Mouse (Mus musculus) c-Kit-positive CD71-positive TER-119-positive erythroid progenitor cells, embryonic 14.5 days (primary cell): ENCODE data around the gene Fgf7.

Experiments
- DNase-seq: peaks from one replicate; pipeline ENCODE4 v3.0.0-alpha.2; 2013; ENCODE audit warnings: low spot score

The Fgf7 gene

DNA sequence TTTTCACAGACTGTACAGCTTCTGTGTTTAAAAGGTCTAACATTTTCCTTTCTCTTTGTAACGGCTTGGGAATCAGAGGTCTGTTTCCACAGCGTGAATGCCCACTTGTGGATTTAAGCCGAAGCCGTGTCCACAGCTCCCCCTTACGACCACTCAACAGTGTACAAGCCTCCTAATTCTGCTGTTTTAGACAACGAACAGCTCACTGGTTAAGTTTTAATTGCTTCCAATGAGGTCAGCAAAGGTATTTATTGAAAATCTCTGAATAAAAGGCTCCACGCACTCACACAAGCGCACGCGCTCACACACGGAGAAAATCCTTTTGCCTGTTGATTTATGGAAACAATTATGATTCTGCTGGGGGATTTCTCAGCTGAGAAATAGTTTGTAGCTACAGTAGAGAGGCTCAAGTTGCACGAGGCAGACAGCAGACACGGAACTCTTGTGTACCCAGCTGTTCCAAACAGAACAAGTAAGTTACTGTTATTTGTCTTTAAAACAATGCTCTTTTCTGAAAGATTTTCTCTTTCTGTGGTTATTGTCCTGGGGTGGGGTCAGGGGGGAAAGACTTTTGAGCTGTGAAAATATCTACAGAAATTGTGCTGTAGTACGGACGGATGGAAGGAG is at the start of gene Fgf7:
Gene Fgf7 (plus strand): TSS at position 280 of the 627 bp plus-strand sequence.
- no peak for DNase-seq

DNA sequence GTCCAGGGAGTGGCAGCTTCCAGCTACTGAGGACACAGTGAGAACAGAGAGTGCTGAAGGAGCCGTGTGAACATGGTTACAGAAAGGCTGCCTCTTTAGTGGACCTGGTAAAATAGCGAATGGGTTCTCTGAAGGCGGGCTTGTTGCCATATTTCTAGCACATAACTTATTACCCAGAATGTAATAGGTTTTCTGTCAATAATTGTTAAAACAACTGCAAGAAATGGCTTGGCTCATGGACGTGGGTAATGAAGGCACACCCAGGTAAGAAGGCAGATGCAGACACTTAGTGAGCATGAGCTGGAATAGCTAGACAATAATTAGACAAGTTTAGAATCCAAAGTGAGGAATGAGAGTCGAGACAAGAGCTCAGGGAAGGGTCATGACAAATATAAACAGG is 32.2 kb upstream of the Fgf7 start:
- no peak for DNase-seq

DNA sequence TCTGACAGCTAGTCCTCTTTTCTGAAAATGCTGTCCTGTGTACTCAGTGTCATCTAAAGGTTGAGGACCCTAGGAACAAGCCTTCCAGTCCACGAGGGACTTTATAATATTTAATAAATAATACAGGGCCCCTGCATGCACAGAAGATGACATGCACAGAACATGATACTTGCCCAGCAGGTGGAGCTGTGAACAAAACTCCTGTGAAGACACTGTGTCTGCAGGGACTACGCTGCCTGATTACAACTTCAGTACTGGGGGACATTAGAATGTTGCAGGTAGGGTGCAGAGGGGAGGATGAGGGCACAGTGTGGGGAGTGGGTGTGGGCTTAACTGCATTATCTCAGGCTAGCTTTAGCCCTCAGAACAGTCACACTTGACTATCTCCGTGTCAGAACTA is 28.4 kb upstream of the Fgf7 start:
- no peak for DNase-seq

DNA sequence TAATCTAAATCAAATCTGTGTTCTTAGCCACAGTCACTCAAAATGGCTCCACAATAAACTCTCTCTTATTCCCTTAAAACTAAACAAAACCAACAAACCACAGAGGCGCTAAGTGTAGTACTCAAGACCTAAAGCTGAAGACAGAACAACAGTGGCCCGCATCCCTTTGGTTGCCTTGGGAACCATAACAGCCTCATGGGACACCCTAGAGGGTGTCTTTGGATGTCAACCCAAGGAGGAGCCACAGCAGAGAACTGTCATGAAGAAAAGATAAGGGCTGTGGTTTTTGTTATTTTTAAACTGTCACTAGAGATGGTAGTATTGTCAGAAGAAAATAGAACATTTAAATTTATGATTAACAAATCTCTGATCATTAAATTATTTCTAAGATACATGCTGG is 27.7 kb upstream of the Fgf7 start:
- no peak for DNase-seq

DNA sequence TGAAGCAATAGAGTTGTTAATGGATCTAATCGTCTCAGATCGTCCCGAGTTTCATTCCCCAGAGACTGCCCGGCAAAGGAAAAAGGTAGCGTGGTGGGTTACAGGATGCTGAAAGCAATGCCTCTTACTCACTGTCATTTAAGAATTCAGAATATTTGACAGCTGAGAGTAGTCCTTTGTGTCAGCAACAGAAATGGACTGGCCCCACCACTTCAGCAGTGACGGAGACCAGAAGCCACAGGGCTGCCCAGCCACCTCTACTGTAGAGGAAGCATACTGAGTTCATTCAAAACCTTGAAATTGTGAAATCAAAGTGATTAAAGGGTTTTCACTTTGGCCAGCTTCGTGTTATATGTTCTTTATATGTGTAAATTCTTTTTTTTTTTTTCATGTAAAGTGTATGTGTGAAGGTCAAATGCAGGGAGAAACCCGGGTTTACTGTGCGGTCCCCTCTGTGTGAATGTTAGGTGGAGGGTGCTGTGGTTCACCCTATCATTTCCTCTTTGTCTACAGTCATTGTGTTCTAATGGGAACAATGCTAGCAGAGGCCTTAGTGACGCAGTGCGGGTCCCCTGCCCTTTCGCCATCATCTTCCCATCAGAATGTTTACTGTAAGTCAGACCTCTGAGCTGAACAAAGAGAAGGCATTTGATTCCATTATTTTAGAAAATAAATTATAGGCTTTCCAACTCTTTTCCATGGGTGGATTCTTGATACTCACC is 19.3 kb upstream of the Fgf7 start:
- no peak for DNase-seq

DNA sequence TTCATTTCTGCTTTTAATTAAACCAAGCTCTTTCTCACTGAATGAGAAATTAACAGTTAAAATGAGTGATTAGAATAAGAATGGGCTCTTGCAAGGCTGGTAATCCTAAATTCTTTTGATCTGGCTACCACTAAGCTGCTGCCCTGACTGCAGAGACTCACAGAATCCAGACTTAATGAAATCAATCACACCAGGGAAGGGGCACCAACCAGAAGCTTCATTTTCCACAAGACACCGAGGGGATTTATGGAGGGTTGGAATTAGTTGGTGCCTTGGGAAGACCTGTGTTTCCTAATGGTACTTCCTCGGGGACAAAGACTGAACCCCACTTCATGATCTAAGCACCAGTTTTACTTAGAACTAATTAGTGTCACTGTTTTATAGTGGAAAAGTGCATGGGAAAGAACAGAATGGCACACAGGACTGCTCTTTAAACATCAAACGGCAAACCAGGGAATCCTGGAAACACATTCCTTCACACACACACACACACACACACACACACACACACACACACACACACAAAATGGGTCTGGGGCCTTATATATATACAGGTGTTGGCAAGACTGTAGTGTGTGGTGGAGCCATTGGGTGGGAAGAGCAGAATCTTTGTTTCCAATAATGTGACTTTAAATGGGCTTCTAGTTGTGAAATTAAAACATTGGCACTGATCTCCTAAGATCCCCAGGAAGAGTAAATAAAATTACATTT is 18.5 kb upstream of the Fgf7 start:
- no peak for DNase-seq

DNA sequence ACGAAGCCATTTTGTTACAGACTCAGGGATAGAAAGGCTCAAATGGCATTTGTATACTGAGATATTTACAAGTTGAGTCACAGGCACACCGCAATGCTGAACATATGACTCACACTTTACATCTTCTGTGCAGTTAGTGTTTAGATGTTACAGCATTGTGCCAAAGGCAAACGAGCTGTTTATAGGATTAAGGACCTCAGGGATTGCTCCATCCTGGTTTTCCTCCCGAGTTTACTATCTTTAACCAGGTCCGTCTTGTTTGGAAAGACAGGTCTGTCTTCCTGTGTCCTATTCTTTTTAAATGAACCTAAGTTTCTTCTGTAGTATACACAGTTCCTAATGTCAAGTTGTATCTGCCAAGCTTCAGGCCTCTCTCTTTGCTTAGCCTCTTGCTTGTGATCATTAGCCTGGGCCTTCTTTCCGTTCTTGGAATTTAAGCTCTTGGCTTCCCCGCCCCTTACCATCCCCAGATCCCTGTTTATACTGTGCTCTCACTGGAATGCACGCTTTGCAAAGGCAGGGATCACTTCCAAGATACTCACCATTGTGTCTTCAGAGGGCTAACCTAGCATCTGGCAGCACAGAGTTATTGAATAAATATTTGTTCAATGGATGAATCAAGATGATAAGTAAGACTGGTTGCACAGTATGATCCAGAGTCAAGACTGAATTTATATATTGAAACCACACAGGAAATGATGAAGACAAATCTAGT is 3.1 kb upstream of the Fgf7 start:
- no peak for DNase-seq

DNA sequence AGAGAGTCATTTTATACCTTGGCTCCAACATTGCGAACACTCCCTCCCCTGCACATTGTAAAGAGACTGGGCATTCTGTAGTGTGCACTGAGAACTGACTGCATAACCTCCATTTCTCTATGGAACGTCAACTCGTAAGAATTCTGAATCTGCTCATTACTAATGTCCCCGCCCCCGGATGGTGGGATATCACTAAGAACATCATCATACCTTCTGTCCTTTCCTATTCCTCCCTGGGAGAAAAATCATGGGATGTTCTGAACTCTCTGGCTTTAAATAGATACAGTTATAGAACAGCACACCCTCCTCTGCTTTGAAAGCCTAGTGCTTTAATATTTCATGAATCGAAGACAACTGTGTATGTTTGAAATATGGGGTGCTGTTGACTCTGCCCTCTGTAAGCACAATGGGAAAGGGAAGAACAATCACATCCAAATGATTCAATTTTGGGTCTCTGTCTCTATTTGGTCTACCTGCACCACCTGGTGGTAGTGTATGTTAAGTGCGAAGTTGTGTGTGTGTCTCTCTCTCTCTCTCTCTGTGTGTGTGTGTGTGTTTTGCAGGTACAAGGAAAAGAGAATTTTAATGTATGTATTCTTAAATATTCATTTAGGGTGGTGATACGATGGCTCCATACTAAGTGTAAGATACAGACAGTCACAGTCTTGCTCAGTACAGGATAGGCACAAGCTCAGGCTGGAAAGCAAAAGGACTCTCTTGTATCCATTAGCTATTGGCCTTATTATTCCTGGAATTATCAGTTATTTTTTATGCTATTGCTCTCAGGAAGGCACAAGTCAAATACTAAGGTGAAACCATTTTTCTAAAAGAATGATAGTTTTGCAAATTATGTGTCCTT is 1.1 kb upstream of the Fgf7 start:
- no peak for DNase-seq

DNA sequence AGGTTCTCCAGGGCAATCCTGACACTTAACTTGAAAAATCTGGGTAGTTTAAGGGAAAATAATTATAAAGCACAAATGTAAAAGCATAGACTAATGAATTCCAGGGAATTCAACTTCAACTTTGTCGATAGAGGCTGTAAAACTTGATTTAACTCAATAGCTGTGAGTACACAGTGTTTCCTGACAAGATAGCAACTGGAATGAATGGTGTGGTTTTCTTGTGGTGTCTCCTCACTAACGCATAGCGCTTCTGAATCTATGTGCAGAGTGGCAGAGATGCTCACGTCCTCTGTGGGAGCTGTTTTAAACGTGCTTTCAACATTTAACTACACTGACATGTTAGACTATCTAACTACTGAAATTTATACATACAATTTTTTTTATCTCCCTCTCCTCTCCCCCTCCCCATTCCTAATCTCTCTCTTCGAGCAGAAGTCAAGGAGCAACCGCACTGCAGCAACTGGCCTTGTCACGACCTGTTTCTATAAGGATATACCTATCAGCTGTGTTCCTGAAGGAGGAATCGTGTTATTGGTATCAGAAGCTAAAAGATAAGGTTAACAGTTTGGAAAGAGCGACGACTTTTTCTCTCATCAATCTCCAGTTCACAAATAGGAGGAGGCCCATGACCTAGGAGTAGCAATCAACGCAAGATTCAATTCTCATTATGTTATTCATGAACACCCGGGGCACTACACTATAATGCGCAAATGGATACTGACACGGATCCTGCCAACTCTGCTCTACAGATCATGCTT is 734 bp downstream of the Fgf7 start:
- no peak for DNase-seq

DNA sequence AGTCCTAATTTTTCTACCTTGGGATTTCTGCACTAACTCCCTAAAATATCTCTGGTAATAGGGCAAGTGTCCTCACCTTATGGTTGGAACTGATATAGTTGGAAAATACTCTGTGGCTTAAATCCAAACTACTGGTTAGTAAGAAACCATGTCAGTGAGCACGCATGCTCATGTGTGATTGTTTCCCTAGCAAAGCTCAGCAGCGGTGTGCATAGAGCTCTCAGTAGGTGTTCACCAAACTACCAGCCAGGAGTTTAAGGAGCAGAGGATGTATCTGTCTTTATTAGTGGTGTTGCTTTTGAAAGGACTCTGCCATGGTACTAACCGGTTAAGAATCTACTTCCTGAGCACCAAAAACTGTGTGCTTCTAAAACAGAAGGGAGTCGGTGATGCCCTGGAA is 1.7 kb downstream of the Fgf7 start:
- DNase-seq, result no peak

DNA sequence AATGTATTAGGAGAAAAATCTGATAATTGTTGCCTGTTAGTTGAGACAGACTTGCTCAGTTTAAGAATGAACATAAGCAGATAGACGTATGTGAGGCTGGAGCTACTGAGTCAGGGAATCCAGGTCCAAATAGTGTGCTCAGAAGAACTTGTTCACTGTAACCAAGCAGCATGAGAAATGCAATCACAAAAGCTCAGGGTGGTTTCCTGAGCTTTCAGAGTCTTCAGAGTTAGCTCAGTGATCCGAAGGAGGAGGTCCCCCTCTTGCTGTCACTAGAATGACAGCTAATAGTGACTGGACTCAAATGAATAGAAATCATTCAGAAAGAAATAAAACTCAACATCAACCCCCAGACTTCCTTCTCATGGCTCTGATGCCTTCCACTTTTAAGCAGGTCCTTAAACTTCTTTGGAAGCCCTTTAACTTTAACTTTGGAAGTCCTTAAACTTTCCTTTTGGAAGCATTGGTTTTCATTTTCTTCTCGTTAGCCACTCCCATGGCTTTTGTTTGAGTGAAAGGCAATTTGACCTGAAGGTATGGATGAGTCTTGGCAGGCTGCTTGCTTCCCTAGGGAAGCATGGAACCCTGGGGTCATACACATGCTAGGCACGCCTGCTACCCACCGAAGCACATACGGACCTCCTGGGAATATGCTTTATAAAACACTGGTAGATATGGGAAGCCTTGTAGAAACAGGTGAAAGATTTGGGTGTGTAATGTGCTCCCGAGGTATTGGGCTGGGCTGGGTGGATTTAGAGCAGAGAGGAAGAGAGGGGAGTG is 4.0 kb downstream of the Fgf7 start:
- DNase-seq, result no peak

DNA sequence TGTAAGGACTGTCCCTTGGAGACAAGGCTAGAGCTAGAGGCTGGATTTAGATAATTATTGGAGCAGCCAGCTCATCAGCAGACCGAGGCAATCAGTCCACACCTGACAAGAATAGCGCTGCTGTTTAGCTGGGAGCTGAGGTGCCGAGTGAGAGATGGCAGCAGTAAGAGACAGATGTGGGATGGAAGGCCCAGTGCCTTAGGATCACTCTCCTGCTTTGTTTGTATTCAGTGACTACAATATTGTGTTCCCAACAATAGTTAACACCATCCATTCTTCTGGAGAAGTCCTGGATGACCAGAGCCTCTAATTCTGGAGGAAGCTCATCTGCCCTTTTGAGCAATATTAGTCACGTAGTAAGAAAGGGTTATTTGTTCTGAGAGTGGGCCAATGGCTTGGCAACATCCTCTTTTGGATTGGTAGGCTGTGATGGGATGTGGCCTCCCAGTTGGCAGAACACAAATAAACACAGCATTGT is 5.0 kb downstream of the Fgf7 start:
- DNase-seq, result no peak

DNA sequence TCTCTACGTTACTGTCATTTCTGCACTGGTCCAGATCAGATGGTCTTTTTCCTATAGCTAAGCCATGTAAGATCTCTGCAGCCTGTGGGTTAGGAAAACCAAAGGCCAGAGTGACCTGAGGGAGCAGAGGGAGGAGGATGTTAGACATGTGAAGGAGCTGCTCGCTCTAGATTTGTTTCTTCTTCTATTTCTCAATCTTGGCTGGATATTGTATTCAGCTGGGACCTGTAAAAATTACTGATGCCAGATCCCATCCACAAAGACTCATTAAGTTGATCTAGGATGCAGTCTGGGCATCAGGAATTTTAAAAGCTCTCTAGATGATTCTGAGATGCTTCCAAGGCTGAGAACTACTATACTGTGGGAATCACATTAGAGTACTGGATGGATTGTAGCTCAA is 6.2 kb downstream of the Fgf7 start:
- DNase-seq, result no peak

DNA sequence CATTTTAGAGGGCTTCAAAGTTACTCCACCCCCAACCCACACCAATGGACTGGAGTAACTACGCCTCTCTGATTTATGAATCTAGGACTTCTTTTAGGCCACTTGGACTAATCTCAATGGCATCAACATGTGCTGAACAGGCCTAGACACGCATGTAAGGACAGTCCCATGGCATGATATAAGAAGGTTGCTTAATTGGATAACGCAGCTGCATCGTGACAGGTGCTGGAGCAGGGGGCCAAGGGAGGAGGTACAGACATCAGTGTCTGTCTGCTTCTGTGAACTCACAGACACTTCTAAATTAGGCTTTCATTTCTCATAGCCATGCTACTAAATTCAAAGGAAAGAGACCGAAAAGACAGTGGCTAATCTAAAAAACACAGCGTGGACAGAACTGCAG is 6.8 kb downstream of the Fgf7 start:
- no peak for DNase-seq

DNA sequence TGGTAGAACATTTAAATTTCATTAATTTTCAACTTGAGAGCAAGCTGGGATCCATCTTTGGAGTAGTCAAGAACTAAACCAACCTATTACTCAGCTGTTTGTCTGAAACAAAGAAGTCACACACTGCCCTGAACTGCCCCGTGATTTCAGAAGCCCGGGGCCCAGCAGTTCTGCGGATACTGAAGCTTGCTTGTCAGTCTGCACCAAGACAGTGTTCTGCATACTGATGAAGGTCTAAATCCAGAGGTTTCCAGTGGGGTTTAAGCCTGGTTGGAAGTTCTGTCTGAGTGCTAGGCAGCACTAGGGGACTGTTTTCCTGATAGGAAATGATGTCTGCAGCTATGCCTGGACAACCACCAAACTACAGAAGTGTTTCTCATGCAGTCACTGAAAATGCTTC is 8.2 kb downstream of the Fgf7 start:
- no peak for DNase-seq

DNA sequence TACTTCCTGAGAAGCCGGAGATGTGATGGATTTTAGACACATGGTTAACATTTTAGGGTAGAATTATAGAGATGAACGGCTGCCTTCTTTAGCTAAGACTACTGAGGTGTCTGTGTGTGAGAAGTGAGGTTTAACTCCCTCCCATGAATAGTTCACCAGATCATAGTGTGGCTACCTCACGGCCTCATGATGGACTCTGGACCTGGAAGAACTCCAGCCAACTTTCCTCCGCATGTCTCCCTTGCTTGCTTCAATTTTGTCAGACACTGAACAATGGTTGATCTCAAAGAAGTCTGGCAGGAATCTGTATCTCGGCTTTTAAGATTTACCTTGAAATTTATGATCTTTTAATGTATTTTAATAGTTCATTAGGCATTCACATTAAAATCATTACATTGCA is 11.2 kb downstream of the Fgf7 start:
- no peak for DNase-seq

DNA sequence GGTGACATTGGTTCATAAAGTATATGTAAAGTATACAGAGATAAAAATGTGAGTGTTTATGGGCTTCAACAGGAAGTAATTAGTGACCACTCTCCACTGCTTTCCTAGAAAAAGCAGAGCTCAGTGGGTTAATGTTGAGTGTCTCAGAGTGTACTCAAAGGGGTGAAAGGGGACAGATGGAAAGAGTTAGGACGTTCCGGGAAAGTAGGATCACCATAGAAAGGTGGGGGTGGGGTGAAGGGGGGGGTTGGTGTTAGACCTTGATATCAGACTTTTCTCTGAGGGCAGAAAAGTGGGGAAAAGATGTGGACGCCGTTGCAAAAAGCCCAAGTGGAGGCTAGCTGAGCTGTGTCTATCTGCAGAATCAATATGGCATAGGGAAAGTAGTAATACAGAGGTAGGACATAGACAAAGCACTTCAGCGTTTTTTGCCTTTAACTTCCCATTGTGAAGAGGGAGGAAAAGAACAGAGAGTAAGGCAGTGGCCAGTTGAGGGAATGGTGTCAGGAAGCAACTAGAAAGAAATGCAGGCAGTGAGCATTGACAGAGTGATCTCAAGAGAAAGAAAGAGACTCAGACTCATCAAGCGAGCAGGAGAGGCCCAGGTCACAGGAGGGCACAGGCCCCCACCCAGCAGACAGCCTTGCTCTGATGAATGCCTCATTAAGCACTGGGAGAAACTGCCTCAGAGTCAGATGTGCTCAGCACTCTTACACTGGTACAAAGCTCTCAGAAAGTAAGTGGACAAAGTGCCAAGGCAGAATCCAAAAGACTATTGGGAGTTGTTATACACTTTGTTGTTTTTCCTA is 18.5 kb downstream of the Fgf7 start:
- no peak for DNase-seq

DNA sequence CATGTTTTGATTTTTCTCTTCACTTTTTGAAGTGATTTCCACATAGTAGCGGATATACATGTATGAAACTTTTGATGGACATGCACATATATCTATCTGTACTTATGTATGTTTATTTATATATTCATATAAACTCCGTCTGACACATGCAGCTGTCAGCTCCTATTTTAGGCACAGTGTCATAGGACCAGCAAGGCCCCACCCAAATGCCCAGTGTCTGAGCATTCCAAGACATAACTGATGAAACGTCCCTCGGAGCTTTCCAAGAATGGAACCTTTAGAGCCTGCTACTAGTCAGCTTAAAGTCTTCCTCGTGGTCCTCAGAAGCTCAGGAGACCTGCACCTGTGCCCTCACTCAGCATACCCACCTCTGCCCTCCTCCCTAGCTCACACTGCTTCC is 19.2 kb downstream of the Fgf7 start:
- no peak for DNase-seq

DNA sequence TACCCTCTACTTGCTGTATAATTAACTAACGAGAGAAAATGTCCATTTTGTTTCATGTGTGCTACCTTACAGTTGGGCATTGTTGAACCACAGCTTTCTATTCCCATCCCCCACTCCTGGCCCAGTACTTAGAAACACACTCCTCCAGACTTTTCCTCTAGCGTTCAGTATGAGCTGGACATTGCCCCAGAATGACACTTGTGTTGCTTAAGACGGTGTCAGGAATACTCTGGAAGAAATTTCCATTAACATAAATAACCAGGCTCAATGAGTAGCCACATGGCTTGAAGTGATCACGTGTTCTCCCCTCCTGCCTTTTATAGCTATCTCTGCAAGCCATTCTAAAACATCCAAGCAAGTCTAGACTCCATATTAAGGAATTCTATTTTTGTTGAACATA is 26.1 kb downstream of the Fgf7 start:
- DNase-seq, result no peak
